Mouse (Mus musculus) erythroblast, embryonic 14.5 days (primary cell): ENCODE measurements around the gene Iqcc.

Experiments used
- GATA1 ChIP-seq: IDR thresholded peaks from 2 replicates; pipeline ENCODE4 v1.6.1; 2012; ENCODE audit warnings: low read length, inconsistent platforms, mixed read lengths
- TAL1 ChIP-seq: IDR thresholded peaks from 3 replicates; pipeline ENCODE4 v1.6.1; 2012; ENCODE audit warnings: low read length, inconsistent platforms, mixed read lengths

GRCm38 (mm10) chr4:129586943-129587342 lies 32.0 kb downstream of the Iqcc start:
- TF ChIP-seq TAL1 = no peak
- TF ChIP-seq GATA1 = no peak
